Mouse (Mus musculus): ENCODE data around the gene Mast4. TPM values are rescaled to one million over a fixed set of nuclear protein-coding genes. Genes with fewer than 3 reads are reported as not detected.

Gene Mast4
- total RNA-seq, 4 experiments from 2014 or later, result 50.1 to 60.0 (median 54.7) TPM

GRCm38 (mm10) chr13:103121796-103122792 is 212.2 kb downstream of the Mast4 start:
- DNase-seq (ENCODE audit: low spot score in 2 of 2), result no peak

GRCm38 (mm10) chr13:103120669-103121131 is 213.6 kb downstream of the Mast4 start:
- no peak for DNase-seq (ENCODE audit: low spot score in 2 of 2)

GRCm38 (mm10) chr13:103119728-103120127 is 214.6 kb downstream of the Mast4 start:
- DNase-seq (ENCODE audit: low spot score in 2 of 2), result no peak

GRCm38 (mm10) chr13:103115116-103115515 is 219.2 kb downstream of the Mast4 start:
- DNase-seq (ENCODE audit: low spot score in 2 of 2), result no peak

- peak in 1 of 2 experiments; percentile 52 for DNase-seq (ENCODE audit: low spot score in 2 of 2)
Observed at GRCm38 (mm10) chr13:103114274-103114673, 220.0 kb downstream of the Mast4 start.

GRCm38 (mm10) chr13:103109872-103110271 is 224.4 kb downstream of the Mast4 start:
- DNase-seq (ENCODE audit: low spot score in 2 of 2), result peak; percentile 60 to 81

GRCm38 (mm10) chr13:103107362-103107761 is 226.9 kb downstream of the Mast4 start:
- DNase-seq (ENCODE audit: low spot score in 2 of 2), result no peak

- peak; percentile 32 to 90 for DNase-seq (ENCODE audit: low spot score in 2 of 2)
Observed at GRCm38 (mm10) chr13:103102598-103102997, 231.7 kb downstream of the Mast4 start.

GRCm38 (mm10) chr13:103096346-103097150 is 237.7 kb downstream of the Mast4 start:
- peak; percentile 70 to 83 for DNase-seq (ENCODE audit: low spot score in 2 of 2)

- no peak for DNase-seq (ENCODE audit: low spot score in 2 of 2)
Observed at GRCm38 (mm10) chr13:103095491-103095890, 238.8 kb downstream of the Mast4 start.

- DNase-seq (ENCODE audit: low spot score in 2 of 2), result no peak
Observed at GRCm38 (mm10) chr13:103094595-103094994, 239.7 kb downstream of the Mast4 start.

GRCm38 (mm10) chr13:103093713-103094112 is 240.6 kb downstream of the Mast4 start:
- no peak for DNase-seq (ENCODE audit: low spot score in 2 of 2)

- no peak for DNase-seq (ENCODE audit: low spot score in 2 of 2)
Observed at GRCm38 (mm10) chr13:103085540-103086121, 248.7 kb downstream of the Mast4 start.

- no peak for DNase-seq (ENCODE audit: low spot score in 2 of 2)
Observed at GRCm38 (mm10) chr13:103082891-103083290, 251.4 kb downstream of the Mast4 start.

- DNase-seq (ENCODE audit: low spot score in 2 of 2), result no peak
Observed at GRCm38 (mm10) chr13:103079806-103080205, 254.5 kb downstream of the Mast4 start.

- DNase-seq (ENCODE audit: low spot score in 2 of 2), result no peak
Observed at GRCm38 (mm10) chr13:103078815-103079214, 255.5 kb downstream of the Mast4 start.

- DNase-seq (ENCODE audit: low spot score in 2 of 2), result no peak
Observed at GRCm38 (mm10) chr13:103073461-103073860, 260.8 kb downstream of the Mast4 start.

GRCm38 (mm10) chr13:103071783-103072182 is 262.5 kb downstream of the Mast4 start:
- no peak for DNase-seq (ENCODE audit: low spot score in 2 of 2)

- no peak for DNase-seq (ENCODE audit: low spot score in 2 of 2)
Observed at GRCm38 (mm10) chr13:103067581-103068166, 266.6 kb downstream of the Mast4 start.

- DNase-seq (ENCODE audit: low spot score in 2 of 2), result no peak
Observed at GRCm38 (mm10) chr13:103065437-103065836, 268.9 kb downstream of the Mast4 start.

- DNase-seq (ENCODE audit: low spot score in 2 of 2), result no peak
Observed at GRCm38 (mm10) chr13:103061680-103062079, 272.6 kb downstream of the Mast4 start.

All from left cerebral cortex, adult 8-10 months (tissue).